Mouse (Mus musculus) c-Kit-positive CD71-positive TER-119-negative erythroid progenitor cells, embryonic 14.5 days (primary cell): ENCODE results near the gene Armc8.

Experiments used
- DNase-seq: peaks from one replicate; pipeline ENCODE4 v3.0.0-alpha.2; 2013; ENCODE audit warnings: low read depth

Gene Armc8

DNA sequence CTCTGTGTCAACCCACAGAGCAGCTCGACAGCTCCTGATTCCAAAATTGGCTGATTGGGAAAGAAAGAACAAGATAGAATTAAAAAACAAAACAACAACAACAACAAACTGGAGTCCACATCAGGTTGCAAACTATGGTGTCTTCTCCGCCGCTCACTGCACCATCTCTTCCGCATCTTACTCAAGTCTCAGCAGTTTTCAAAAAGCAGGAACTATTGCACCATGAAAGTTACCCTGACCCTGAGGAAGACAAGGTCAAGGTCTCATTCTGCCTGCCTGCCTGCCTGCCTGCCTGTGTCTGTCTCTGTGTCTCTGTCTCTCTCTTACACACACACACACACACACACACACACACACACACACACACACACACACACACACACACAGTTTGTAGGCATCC, 69.4 kb downstream of the Armc8 start:
- no peak for DNase-seq

DNA sequence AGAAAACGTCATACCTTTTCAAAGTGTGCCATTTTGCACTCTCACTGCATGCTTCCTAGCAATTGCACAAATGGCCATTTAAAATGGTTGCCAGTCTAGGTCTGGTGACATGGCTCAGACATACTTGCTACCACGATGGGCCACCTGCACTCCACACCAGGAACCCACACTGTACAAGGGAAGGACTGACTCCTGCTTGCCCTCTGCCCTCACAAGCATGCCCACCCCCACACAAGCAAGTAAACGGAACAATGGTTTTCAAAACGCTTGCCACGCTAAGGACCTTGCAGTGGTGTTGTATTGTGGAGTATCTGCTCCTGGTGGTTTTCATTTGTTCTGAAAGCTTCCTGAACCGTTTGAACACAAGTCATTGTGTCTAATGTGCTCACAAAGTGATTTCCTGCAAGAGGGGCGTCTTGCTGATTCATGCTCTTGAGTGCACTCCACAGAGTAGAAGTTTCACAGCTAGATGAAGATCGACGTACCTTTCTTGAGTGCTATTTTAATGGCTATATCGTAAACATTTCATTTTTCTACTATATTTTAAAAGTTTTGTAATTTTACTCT, 76.0 kb downstream of the Armc8 start:
- DNase-seq, result no peak

DNA sequence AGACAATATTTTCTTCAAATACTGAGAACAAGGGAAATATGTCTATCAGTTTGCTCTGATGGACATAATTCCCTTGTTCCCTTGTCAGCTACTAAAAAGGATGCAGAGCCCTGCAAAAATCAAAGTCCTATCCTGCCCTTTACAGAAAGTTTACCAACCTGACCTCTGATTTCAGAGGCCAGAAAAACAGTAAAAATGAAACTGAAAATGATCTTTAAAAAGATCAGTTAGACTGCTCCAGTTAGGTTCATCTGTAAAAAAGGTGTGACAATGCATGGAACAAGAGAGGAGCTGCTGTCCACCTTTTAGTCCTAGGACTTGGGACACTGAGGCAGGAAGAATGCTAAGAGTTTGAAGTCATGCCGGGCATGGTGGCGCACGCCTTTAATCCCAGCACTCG, 77.6 kb downstream of the Armc8 start:
- DNase-seq, result no peak

DNA sequence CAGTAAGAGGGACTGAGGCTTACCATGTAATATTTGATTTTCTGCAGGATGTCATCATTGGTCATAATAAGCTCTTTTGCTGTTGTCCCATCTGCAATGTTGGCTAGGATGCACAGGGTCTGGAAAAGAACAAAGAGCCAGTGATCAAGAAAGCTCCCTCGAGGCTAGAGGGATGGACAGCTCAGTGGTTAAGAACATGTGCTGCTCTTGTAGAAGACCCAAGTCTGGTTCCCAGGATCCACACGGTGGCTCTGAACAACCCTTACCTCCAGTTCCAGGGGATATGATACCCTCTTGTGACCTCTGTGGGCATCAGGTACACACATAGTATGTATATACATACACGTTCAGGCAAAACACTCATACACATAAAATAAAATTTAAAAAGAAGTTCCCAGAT, 80.9 kb downstream of the Armc8 start:
- DNase-seq, result no peak

DNA sequence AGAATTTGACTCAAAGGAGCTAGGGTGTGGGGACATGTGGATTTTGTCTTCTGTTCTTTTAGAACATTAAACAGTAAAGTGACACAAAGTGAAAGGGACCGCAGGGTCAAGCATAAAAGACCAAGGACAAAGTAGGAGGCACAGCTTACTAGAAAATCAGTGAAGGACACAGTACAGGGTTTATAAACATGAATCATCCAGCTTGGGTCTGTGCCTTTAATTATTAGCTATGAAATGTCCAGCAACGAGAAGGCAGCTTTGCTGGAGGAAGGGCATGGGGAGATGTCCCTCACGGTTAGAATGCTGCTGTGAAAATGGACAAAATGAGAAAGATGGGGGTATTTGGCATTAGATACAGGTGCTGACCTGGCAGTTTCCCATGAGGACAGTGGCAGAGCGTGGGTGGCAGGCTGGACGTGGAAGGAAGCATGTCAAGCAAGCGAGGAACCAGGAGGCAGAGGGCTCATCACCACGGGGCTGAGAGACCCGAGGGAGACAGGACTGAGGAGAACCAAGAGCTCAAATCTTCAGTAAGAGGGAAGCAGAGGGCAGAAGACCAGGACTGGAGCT, 81.5 kb downstream of the Armc8 start:
- no peak for DNase-seq

DNA sequence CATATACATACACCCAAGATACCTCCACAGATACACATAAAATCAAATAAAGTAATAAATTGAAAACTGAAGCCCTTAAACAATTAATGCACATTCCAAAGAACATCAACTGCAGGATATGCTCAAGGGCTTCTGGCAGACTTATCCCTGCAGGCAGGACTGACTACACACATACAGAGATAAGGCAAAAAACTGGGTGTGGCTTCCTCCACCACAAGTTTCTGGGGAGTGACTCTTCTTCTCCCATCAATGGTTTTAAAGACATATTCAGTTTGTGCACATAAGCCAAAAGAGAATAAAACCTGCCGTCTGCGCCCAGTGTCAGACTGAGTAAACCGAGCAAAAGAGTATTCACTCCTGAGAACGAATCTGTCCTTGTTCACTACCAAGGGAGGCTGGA, 83.6 kb downstream of the Armc8 start:
- DNase-seq, result peak; percentile 49

DNA sequence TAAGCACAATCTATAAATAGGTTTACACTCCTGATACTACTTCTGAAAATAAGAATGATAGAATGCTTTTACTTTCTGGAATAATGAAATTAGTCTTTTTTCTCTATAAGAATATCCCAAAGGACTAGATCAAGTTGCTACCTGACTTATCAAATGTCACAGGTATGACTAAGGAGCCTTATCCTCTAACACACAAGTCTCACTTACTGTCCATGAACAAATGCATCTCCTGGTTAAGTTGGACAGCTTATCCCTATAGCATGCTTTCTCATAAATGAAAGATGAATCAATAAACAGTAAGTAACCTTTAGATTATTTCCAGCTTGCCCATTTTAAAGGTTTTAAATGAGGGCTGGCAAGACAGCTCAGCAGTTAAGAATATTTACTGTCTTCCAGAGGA, 84.1 kb downstream of the Armc8 start:
- DNase-seq, result no peak

DNA sequence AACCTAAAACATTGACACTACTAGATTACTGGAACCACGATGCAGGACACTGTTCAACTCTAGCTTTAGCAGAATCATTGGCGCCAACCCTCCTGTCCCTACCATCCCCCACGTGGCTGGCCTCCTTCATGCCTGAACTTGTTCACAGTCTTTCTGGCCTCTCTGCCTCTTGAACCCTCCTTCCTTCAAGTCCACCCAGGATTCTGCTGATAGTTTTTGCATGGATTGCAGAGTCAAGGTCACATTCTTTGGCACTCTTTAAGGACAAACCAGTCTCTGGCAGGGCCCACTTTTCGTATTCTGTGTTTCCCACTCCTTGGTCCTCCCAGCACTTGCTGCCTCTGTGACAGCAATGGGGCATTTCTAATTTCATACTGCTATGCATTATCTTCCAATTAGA, 85.5 kb downstream of the Armc8 start:
- DNase-seq, result no peak

DNA sequence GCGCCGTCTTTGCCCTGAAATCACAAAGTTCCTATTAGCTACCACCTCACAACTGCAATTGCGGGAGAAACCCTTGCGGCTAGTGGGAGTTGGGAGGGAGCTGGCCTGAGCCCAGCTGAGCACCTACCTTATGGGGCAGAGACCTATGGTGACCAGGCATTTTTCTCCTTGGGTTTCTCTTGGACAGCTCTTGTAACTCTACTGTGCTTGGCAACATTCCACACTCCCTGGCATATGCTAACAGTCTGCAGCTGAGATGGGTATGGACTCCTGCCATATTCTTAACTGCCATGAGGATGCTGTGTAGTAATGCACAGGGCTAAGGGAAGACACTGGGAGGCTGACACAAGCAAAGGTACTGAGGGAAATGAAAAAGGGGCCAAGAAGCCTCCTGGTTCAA, 87.9 kb downstream of the Armc8 start:
- no peak for DNase-seq

DNA sequence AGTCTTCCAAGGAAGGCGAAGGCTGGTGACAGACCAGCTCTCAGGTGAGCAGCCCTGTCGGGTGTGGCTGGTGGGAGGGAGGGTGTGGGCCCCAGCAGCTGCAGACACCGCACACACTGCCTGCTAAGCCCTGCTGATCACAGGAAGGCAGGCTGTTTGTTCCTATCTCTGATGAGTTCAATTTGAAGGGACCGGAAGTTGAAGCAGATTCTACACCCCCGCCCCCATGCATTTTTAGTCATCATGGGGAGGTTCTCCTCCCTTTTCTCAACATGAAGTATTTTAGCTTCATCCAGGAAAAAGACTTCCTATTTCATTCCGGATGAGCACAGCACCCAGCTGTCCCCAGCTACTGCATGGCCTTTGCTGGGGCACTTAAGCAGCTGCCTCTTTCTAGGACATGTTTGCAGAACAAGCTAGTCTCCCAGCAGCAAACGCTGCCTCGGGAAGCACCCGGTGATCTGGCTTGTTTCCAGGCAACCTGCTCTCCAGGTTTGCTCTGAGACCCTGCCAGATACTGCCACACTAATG, 89.5 kb downstream of the Armc8 start:
- DNase-seq, result no peak

DNA sequence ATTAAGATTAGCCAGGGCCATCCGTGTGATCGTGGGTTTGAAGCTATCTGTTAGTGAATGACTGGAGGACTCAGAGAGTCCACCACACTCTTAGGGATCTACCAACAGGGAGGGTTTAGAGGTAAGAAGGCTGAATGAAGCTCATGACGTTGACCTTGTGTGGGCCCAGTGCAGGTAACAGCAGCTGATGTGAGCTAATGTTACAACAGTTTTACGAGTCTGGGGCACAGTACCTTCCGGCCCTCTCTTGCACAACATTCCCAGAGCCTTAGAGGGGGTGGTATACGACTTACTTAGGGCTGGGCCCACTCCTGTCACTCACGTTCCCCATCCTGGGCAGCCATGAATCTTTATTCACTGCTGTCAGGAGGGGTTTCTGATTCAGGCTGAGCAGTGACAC, 97.4 kb downstream of the Armc8 start:
- no peak for DNase-seq

DNA sequence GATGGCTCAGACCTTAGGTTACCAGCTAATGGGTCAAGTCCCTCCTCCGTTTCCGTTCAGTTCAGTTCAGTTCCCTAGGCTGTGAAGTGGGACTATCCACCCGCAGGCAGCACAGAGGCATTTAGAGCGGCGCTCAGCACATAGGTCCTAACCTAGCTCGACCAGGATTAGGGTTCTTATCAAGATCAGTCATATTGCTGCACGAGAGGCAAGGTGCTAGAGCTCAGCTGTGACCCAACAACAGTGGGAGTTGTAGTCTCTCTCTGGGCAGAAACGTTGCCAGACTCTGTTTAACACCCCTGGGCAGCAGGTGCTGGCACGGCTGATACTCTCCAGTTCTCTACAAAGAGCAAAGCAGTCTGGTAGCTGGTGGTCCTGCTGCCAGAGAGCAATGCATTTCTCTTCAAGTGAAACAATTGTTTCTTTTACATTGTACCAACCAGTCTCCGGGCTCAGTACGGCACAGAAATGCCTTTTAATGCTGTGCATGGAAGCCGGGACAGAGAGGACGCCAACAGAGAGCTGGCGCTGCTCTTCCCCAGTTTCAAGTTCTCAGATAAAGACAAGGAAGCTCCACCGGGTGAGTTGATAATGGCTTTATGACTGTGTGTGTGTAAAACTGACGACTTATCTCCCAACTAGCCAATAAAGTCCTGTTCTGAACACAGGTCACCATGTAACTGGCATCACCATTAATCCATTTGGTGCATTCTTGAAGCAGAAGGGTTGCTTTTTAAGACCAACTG, 98.2 kb downstream of the Armc8 start:
- peak; percentile 38 for DNase-seq

DNA sequence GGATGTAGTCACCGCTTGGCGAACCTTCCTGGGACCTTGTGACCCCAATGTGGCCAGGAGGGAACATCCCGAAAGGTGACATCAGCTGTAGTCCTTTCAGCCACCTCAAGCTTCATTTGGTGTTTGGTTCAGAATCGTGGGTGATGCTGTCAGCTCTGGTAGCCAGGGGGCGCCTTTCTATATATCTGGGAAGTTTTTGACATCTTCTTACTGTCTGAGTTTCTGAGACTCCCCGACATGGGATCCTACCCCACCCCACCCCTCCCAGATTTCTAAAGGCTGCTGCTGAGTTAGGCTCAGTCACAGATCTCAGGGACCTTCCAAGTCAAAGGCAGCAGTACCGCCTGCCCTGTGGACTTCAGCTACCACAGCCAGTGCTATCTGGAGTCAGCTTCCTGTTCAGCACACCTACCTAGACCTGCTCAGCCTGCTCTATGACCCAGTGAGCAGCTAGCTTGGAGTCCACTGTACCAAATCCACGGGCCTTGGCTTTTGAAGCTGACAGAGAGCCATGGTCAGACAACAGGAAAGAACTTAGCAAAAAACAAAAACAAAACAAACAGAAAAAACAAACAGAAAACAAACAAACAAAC, 98.9 kb downstream of the Armc8 start:
- DNase-seq, result peak; percentile 37

DNA sequence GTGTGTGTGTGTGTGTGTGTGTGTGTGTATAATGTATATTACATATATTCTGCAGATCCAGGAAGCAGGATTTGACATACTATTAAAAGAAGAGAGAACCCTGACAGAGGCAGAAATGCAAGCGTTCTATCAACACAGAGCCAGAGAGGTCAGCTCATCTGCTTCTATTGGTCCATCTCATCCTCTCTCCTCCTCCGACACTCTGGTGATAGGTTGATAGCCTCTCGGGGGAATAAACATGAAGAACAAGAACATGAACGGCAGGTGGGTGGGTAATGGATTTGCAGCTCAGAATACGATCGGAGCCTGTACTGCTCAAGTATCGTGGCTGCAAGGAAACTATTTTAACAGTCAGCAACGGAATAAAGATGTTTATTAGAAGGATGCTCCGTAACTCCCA, 100.1 kb downstream of the Armc8 start:
- no peak for DNase-seq

DNA sequence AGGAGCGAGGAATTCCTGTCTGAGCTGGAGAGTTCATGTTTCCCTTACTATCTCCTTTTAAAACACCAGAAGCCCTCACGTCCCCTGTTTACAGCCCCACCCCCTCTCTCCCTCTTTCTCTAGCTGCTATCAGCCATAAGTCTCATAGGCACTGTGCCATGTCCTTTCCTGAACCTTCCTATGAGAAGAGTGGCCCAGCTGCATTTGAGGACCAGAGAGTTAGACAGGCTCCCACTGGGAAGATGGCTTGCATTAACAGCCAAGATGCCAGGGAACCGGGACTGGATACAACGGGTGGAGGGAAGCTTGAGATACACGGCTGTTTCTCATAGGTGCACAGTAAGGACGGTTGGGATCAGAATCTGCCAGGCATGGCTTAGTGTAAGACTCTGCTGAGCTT, 103.8 kb downstream of the Armc8 start:
- DNase-seq, result no peak

DNA sequence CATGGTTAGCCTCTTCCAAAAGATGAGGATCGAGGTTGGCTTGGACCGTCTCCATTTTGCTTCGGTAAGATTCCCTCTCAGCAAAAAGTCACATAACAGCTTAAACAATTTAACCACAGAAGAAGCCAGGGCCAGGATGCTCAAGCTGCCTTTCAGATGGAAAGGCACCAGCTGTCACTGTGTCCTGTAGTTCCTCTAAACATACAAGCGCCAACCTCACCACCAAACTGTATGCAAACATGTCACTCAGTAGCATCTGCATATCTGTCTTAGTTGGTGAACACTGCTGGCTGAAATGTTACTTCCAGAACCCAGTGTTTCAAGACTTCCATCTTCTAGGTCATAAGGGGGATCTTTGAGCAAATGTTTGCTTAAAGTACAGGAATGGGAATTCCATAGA, 109.0 kb downstream of the Armc8 start:
- no peak for DNase-seq

DNA sequence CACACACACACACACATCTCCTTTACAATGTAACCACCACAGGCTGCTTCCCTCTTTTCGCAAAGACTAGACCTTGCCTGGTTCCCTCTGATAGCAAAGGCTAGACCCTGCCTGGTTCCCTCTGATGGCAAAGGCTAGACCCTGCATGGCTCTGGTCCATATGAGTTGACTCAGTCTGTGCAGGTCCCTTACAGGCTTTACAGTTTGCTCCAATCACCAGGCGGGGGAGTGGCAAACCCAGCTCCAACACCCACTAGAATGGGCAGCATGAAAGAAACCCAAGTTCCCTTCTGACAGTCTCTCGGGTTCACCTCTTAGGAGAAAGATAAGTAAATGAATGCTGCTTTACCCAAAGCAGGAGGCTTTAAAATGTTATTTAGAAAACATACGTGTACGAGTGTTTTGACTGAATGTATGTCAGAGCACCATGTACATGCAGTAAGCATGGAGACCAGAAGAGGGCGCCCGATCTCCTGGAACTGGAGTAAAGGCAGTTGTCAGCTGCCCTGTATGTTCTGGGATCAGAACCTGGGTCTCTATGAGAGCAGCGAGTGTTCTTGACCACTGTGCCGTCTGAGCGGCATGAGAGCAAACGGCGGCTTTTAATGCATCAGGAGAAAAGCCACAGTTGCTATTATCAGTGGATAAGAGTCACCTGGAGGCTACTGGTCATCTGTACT, 110.0 kb downstream of the Armc8 start:
- peak; percentile 61 for DNase-seq

DNA sequence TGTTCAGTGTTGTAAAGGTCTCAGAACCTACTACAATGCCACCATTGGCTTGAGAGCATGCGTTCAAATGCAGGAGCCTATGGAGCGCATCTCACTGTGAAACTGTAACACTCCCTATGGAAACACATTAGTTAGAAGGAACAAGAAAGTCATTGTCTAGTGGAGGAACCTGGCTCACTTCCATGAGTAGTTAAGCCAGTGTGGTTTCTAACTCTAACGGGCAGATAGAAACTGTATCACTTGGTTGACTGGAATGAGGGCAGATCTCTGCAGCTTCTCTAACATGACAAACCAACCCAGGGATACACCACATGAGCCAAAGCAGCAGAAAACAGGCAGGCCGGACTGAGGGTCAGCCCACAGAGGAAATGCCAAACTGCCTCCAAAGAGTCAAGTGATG, 114.5 kb downstream of the Armc8 start:
- DNase-seq, result no peak

DNA sequence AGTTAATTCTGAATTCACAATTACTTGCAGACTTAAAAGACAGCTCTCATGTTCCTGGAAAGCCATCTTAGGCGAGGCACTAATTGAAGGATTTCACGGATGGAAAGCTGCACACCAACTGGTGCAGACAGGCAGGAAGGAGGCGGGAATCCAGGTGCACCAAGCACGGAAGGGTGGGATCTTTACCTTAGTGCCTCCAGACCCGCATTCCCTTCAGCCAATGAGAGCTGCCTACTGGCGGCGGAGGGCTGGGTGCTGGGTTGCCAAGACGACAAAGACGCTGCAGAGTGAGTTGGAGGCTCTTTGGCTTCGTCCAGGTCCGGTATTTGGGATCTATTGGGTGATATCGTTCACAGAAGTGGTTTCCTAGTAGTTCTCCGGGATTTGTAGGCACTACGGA, 117.5 kb downstream of the Armc8 start, which contains the start of gene Nme9:
Gene Nme9, plus strand, starts transcription at position 315 of the 400 bp plus-strand sequence.
- no peak for DNase-seq

DNA sequence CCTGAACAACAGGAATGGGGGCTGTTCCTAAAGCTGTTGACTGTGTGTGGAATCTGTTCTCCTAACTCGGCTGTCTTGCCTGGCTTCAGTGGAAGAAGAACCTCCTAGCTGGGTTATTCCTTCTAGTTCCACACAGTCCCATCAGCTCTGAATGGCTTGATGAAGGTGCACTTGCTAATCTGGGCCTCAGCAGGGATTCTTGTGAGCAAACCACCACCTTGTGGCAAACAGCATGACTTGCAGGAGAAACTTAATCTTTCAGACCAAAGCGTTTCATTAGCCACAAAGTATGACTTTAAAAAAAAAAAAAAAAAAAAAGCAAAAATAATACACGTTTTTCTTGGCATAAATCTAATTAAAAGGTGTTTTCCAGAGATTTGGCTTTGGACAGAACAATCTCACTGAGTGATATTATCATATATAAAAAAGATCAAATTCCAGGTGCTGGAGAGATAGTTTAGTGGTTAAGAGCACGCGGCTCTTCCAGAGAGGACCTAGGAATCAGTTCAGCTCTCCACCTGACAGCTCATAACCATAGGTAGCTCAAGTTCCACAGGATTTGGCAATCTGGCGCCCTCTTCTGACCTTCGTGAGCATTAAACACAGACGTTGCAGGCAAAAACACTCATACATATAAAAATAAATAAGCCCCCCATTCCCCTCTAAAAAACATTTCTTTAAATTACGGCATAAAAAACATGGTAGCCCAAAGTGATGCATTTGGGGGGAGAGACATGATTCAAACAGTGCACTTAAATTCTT, 118.6 kb downstream of the Armc8 start:
- no peak for DNase-seq

DNA sequence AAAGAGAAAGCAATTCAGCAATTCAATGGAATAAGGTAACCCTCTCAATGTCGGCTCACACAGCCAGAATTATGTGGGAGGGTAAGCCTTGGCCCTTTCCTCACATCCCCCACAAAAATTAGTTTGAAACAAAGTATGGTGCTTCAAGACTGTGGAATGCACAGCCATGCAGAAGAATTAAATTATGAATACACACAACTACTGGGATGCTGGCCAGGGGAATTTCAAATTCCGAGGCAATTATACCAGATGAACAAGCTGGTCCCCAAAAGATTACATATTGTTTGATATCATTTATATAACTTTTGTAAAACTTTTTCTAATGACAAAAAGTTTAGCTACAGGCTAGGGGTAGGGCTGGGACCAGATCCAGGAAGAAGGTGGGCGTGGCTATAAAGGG, 121.4 kb downstream of the Armc8 start:
- DNase-seq, result no peak

DNA sequence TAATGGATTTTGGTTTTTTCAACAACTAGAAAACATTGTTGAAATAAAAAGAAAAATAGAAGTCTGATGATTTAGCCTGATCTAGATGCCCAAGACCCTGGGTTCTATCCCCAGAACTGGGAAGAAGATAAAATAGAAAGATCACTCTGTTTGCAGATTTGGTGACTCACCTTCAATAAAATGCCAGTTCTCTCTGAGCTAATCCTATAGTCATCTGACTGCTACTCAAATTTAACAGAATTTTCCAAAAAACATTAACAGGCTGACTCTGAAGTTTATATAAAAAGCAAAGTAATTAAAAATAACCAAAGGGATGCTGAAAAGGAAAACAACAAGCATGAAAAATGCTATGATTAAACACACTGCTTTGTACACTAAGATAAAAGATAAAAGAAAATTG, 122.4 kb downstream of the Armc8 start:
- no peak for DNase-seq
